Mouse (Mus musculus) intestine, embryonic 15.5 days (tissue): ENCODE measurements around the gene Nradd. TPM values are rescaled to one million over a fixed set of nuclear protein-coding genes. Genes with fewer than 3 reads are reported as not detected.

Experiments used
- ATAC-seq: fragments of 200-750 bp; cut with Nextera tagmentation; 2 replicates; pipeline ENCODE4 v1.8.0; 2017; ENCODE audit warnings: moderate TSS enrichment, moderate library complexity
- H3K27ac ChIP-seq: fragments of 300-500 bp; sonication (generic); 2 replicates; pipeline ENCODE4 v1.5.1; 2015; ENCODE audit warnings: mild to moderate bottlenecking, inconsistent platforms
- H3K27me3 ChIP-seq: fragments of 300-500 bp; sonication (generic); replicated peaks from 2 replicates; pipeline ENCODE4 v1.6.1; 2015; ENCODE audit warnings: inconsistent platforms
- H3K36me3 ChIP-seq: fragments of 300-500 bp; sonication (generic); 2 replicates; pipeline ENCODE4 v1.6.1; 2015; ENCODE audit warnings: inconsistent platforms
- H3K4me1 ChIP-seq: fragments of 300-500 bp; sonication (generic); replicated peaks from 2 replicates; pipeline ENCODE4 v1.6.1; 2015; ENCODE audit warnings: inconsistent platforms
- H3K4me2 ChIP-seq: fragments of 300-500 bp; sonication (generic); replicated peaks from 2 replicates; pipeline ENCODE4 v1.6.1; 2015; ENCODE audit warnings: mild to moderate bottlenecking, inconsistent platforms
- H3K4me3 ChIP-seq: fragments of 300-500 bp; sonication (generic); replicated peaks from 2 replicates; pipeline ENCODE4 v1.5.1; 2015; ENCODE audit warnings: inconsistent platforms
- H3K9ac ChIP-seq: fragments of 300-500 bp; sonication (generic); 2 replicates; pipeline ENCODE4 v1.6.1; 2015; ENCODE audit warnings: inconsistent platforms
- H3K9me3 ChIP-seq: fragments of 300-500 bp; sonication (generic); 2 replicates; pipeline ENCODE4 v1.6.1; 2016; ENCODE audit warnings: inconsistent platforms
- WGBS: fragments of 180-500 bp; shearing (Covaris S2); methylation state at CpG from one replicate; pipeline ENCODE4 v1.1.7; 2015; 5-methylcytosine and 5-hydroxymethylcytosine counted together
- polyA plus RNA-seq: library from polyadenylated mRNA; unstranded; fragments of >200 nt; fragmentation: Nextera tagmentation; extraction: Ambion mirVana; gene quantifications from 2 replicates; pipeline ENCODE4 v1.2.1, GENCODE M21; 2015

Gene Nradd
- polyA plus RNA-seq = 27.0 and 29.0 TPM in 2 replicates

- Histone ChIP-seq H3K27ac (peak within 1 kb of the TSS; percentile 83), H3K36me3 (peaks cover 12% of the 10 kb centered on the region), H3K4me3 (peak within 1 kb of the TSS; percentile 56), H3K4me1 (peaks cover 25% of the 10 kb centered on the region; the same call in 1 of the 2 replicates), H3K9ac (peak within 1 kb of the TSS; percentile 59), H3K9me3 (no peaks in the 10 kb centered on the region), H3K27me3 (no peaks in the 10 kb centered on the region), H3K4me2 (peak within 1 kb of the TSS; percentile 98)
- peak; percentile 95 for ATAC-seq
- WGBS = under 1% methylated on average over 41 of the region's 41 CpGs
These were observed at the start of gene Nradd for GRCm38 (mm10) chr9:110624361-110625166. Nradd (minus strand) TSS chr9:110624452.

DNA sequence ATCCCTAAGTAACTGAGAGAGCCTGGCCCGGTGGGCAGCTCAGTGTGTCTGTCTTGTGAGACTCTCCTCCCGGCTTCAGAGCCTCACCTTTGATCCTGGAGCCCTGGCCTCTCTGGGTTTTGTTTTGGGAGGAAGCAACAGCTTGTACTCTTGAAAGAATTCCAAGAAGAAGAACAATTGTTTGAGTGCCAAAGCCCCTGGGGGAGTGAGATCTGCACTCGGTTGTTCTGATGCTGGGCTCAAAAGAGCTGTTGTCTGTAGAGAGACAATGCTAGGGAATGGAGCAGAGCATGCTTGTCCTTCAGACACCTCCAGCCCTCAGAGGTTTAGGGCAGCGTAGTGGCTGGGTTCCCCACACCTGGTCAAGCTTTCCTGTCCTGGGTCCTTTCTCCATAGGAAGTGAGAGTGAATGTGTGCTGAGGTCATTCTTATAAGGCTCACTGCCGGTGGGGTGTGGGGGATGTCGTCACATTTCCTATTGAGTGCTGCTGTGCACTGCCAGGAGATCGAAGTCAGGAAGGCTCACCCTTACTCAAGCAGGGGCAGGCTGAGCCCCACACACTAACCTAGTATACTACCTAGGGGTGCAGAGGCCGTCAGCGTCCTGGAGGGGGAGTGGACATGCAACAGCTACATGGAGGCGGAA is 49.0 kb upstream of the Nradd start:
- Histone ChIP-seq H3K4me3 (no peak overlapping the region), H3K9me3 (no peaks in the 10 kb centered on the region), H3K4me2 (no peak overlapping the region), H3K27me3 (no peaks in the 10 kb centered on the region), H3K36me3 (no peaks in the 10 kb centered on the region), H3K9ac (no peak overlapping the region), H3K4me1 (peaks cover 17% of the 10 kb centered on the region), H3K27ac (no peak overlapping the region)
- no peak for ATAC-seq
- 66% methylated on average over 10 of the region's 10 CpGs for WGBS

GRCm38 (mm10) chr9:110672462-110673106 is 48.3 kb upstream of the Nradd start:
- no peak overlapping the region for H3K9ac ChIP-seq
- no peaks in the 10 kb centered on the region for H3K9me3 ChIP-seq
- WGBS = 59% methylated on average over 7 of the region's 7 CpGs
- H3K4me2 ChIP-seq = no peak overlapping the region
- no peak overlapping the region for H3K27ac ChIP-seq
- ATAC-seq = 0 out of 2 replicates have a peak, but pooled peaks have one; percentile 41
- H3K4me3 ChIP-seq = no peak overlapping the region
- no peaks in the 10 kb centered on the region for H3K27me3 ChIP-seq
- peaks cover 15% of the 10 kb centered on the region for H3K4me1 ChIP-seq
- no peaks in the 10 kb centered on the region for H3K36me3 ChIP-seq

DNA sequence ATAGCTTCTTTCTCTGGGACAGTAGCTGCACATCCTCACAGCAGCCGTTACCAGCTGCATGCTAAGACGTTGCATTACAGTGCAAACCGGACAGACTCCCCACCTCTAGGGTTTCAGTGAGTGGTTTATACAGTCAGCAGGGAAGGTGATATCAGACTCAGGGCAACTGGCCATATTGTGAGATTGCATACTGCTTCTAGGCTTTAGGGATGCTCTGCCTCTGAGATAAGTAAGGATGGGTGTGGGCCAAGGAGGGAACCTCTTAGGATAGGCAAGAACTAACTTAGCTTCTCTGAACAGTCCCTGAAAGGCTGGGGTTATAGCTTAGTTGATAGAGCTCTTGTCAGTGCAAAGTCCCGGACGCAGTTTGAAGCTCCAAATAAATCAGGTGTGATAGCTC is 45.5 kb upstream of the Nradd start:
- Histone ChIP-seq H3K27me3 (no peaks in the 10 kb centered on the region), H3K4me2 (no peak overlapping the region), H3K9ac (no peak overlapping the region), H3K4me1 (peaks cover 18% of the 10 kb centered on the region), H3K36me3 (no peaks in the 10 kb centered on the region), H3K27ac (no peak overlapping the region), H3K9me3 (no peaks in the 10 kb centered on the region), H3K4me3 (no peak overlapping the region)
- no peak for ATAC-seq
- WGBS = 78% methylated on average over 5 of the region's 5 CpGs

DNA sequence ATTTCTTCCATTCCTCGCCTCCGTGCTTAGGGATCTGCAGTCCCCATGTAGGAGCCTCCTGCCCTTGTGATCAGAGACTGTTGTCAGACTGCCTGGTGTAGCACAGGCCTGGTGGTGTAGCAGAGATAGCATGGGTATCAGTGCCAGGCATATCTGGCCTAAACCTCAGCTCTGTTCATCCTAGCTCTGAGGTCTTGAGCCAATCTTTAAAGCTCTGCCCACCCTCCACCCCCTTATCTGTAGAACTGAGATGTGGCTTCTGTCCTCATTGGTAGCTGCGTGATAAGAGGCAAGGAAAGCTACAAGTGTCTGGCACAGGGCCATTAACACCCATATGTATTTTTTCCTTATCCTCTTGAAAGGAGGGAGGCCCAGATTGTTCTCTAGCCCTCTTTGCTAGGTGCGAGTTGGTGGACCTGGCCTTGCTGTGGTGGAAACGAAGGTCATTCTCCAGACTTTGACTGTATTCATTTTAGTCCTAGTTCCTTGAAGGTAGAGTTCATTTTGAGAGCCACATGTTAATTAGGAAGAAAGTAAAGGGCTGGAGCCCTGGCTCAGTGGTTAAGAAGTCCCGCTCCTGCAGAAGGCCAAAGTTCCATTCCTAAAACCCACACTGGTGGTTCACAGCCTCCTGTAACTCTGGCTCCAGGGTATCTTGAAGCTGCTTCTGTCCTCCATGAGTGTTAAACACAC is 44.5 kb upstream of the Nradd start:
- H3K27me3 ChIP-seq = no peaks in the 10 kb centered on the region
- peaks cover 18% of the 10 kb centered on the region for H3K4me1 ChIP-seq
- H3K36me3 ChIP-seq = no peaks in the 10 kb centered on the region
- no peaks in the 10 kb centered on the region for H3K9me3 ChIP-seq
- H3K4me2 ChIP-seq = no peak overlapping the region
- WGBS = 74% methylated on average over 6 of the region's 6 CpGs
- H3K9ac ChIP-seq = no peak overlapping the region
- H3K4me3 ChIP-seq = no peak overlapping the region
- peak; percentile 50 for ATAC-seq
- H3K27ac ChIP-seq = peak overlapping the region; percentile 40; the same call in 1 of the 2 replicates

DNA sequence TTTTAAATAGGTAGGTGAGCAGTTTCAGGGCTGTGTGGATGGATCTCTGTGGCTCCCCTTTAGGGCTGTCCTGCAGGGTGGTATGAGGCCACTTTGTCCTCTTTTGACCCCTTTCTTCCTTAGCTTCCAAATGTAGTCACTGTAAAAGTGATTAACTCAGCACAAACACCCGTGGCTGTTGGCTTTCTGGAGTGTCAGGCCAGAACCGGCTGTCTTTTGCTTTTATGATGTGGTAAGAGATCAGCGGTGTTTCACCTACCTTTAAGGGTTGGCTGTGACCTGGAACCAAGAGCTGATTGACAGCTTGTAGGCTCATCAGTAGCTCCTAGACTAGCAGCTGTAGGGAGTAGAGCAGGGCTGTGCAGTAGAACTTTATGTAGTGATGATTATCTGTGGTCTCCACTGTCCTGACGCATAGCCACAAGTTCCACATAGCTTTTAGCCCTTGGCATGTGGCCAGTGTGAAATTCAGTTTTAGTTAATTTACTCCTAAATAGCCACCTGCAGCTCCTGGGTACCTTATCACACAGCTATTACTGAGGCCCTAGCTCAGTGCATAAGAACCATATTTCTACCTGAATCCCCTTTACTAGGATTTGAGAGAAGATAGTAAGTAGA is 43.1 kb upstream of the Nradd start:
- Histone ChIP-seq H3K27me3 (no peaks in the 10 kb centered on the region), H3K9me3 (no peaks in the 10 kb centered on the region), H3K27ac (no peak overlapping the region), H3K4me3 (no peak overlapping the region), H3K4me2 (no peak overlapping the region), H3K36me3 (no peaks in the 10 kb centered on the region), H3K4me1 (peaks cover 15% of the 10 kb centered on the region), H3K9ac (no peak overlapping the region)
- 51% methylated on average over 4 of the region's 4 CpGs for WGBS
- no peak for ATAC-seq

DNA sequence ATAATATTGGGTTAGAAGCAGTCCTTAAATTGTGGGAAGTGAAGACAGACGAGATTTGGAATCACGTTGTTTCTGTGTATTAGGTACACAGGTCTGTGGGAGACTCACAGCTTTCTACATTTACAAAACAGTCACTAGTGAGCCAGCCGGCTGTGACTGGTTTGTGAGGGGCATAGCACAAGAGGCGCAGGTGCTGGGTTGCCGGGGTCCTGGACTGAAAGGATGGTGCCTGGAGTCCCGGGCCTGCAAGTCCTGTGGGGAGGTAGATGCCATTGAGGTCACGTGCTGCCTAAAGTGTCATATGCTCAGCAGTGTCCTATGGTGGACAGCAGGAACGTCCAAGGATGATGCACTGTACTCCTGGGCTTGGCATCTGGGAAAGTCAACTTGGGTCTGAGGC is 42.1 kb upstream of the Nradd start:
- Histone ChIP-seq H3K4me2 (no peak overlapping the region), H3K4me3 (no peak overlapping the region), H3K27me3 (no peaks in the 10 kb centered on the region), H3K36me3 (no peaks in the 10 kb centered on the region), H3K9me3 (no peaks in the 10 kb centered on the region), H3K27ac (no peak overlapping the region), H3K4me1 (peaks cover 20% of the 10 kb centered on the region), H3K9ac (no peak overlapping the region)
- ATAC-seq = no peak
- WGBS = 51% methylated on average over 8 of the region's 8 CpGs

DNA sequence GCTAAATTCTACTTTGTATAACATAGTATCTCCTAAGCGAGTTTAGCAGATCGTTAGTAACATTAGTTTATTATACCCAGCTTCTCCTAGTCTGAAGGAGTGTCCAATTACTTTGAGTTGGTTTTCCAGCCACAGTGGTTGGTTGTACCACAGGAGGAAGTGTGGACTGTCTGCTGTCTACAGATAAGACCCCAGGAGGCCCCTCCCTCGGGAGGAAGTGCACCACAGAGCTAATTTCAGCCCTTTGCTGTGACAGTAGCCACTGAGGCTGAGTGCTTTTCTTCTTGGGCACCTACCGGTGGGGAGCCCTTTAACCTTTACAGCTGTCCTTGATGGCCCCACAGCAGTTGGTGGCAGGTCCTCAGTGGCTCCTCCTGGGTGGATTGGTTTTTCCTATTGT is 41.7 kb upstream of the Nradd start:
- H3K4me3 ChIP-seq = no peak overlapping the region
- H3K27ac ChIP-seq = peak overlapping the region; percentile 49; the same call in 1 of the 2 replicates
- no peaks in the 10 kb centered on the region for H3K9me3 ChIP-seq
- H3K27me3 ChIP-seq = no peaks in the 10 kb centered on the region
- 13% methylated on average over 4 of the region's 4 CpGs for WGBS
- peak overlapping the region; percentile 5; the same call in 1 of the 2 replicates for H3K4me2 ChIP-seq
- H3K9ac ChIP-seq = no peak overlapping the region
- no peaks in the 10 kb centered on the region for H3K36me3 ChIP-seq
- peak; percentile 77 for ATAC-seq
- H3K4me1 ChIP-seq = peaks cover 20% of the 10 kb centered on the region

GRCm38 (mm10) chr9:110662844-110663243 is 38.6 kb upstream of the Nradd start:
- H3K27ac ChIP-seq = no peak overlapping the region
- H3K27me3 ChIP-seq = no peaks in the 10 kb centered on the region
- no peaks in the 10 kb centered on the region for H3K36me3 ChIP-seq
- no peak for ATAC-seq
- peaks cover 16% of the 10 kb centered on the region for H3K4me1 ChIP-seq
- no peak overlapping the region for H3K4me3 ChIP-seq
- no peaks in the 10 kb centered on the region for H3K9me3 ChIP-seq
- WGBS = 79% methylated on average over 1 of the region's 1 CpGs
- no peak overlapping the region for H3K9ac ChIP-seq
- H3K4me2 ChIP-seq = no peak overlapping the region

GRCm38 (mm10) chr9:110660856-110661612 is 36.8 kb upstream of the Nradd start:
- no peaks in the 10 kb centered on the region for H3K9me3 ChIP-seq
- H3K4me3 ChIP-seq = no peak overlapping the region
- peaks cover 10% of the 10 kb centered on the region; the same call in 1 of the 2 replicates for H3K4me1 ChIP-seq
- peak overlapping the region; percentile 42 for H3K27ac ChIP-seq
- ATAC-seq = 0 out of 2 replicates have a peak, but pooled peaks have one; percentile 8
- WGBS = 61% methylated on average over 7 of the region's 7 CpGs
- no peaks in the 10 kb centered on the region for H3K27me3 ChIP-seq
- no peak overlapping the region for H3K4me2 ChIP-seq
- H3K36me3 ChIP-seq = no peaks in the 10 kb centered on the region
- no peak overlapping the region for H3K9ac ChIP-seq

DNA sequence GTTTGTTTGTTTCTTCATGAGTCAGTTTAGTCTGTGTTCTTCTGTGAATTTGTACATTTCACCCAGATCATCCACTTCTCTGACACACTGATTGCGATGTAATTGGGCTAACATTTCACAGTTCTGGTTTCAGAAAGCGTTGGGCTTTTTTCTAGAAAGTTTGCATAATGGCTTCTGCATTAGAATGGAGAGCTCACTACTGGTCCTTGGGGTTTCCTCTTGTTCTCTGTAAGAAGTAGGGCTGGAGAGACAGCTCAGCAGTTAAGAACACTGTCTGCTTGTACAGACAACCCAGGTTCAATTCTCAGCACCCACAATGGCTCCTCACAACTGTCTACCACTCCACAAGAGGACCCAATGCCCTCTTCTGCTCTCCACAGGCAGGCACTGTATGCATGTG is 36.0 kb upstream of the Nradd start:
- WGBS = 78% methylated on average over 2 of the region's 2 CpGs
- no peaks in the 10 kb centered on the region for H3K9me3 ChIP-seq
- H3K27me3 ChIP-seq = no peaks in the 10 kb centered on the region
- H3K4me2 ChIP-seq = no peak overlapping the region
- no peak overlapping the region for H3K9ac ChIP-seq
- H3K4me1 ChIP-seq = peaks cover 13% of the 10 kb centered on the region
- H3K27ac ChIP-seq = no peak overlapping the region
- ATAC-seq = no peak
- no peak overlapping the region for H3K4me3 ChIP-seq
- no peaks in the 10 kb centered on the region for H3K36me3 ChIP-seq
